Mouse (Mus musculus) heart, embryonic 10.5 days (tissue): ENCODE measurements around the gene Zfp385c. TPM values are rescaled to one million over a fixed set of nuclear protein-coding genes. Genes with fewer than 3 reads are reported as not detected.
A peak's percentile ranks its signal among the peaks of the same experiment; 100 is the strongest.

ENCODE experiments used
- DNase-seq: peaks from one replicate; pipeline ENCODE4 v3.0.0-alpha.2; 2017; ENCODE audit warnings: low spot score
- H3K27ac ChIP-seq: fragments of 300-500 bp; sonication (generic); 2 replicates; pipeline ENCODE4 v1.5.1; 2016; ENCODE audit warnings: mild to moderate bottlenecking
- H3K27me3 ChIP-seq: fragments of 300-500 bp; sonication (generic); 2 replicates; pipeline ENCODE4 v1.6.1; 2016; ENCODE audit warnings: mild to moderate bottlenecking; ENCODE audit not compliant: poor library complexity, insufficient read depth, severe bottlenecking
- H3K36me3 ChIP-seq: fragments of 300-500 bp; sonication (generic); 2 replicates; pipeline ENCODE4 v1.6.1; 2016; ENCODE audit warnings: mild to moderate bottlenecking, moderate library complexity
- H3K4me1 ChIP-seq: fragments of 300-500 bp; sonication (generic); 2 replicates; pipeline ENCODE4 v1.6.1; 2016; ENCODE audit warnings: mild to moderate bottlenecking
- H3K4me3 ChIP-seq: fragments of 300-500 bp; sonication (generic); 2 replicates; pipeline ENCODE4 v1.5.1; 2016; ENCODE audit warnings: mild to moderate bottlenecking, moderate library complexity
- H3K9me3 ChIP-seq: fragments of 300-500 bp; sonication (generic); 2 replicates; pipeline ENCODE4 v1.6.1; 2016; ENCODE audit warnings: mild to moderate bottlenecking, moderate library complexity
- WGBS: fragments of 180-500 bp; shearing (Covaris S2); methylation state at CpG from one replicate; pipeline ENCODE4 v1.1.7; 2016; 5-methylcytosine and 5-hydroxymethylcytosine counted together
- polyA plus RNA-seq: library from polyadenylated mRNA; unstranded; fragments of >200 nt; fragmentation: Nextera tagmentation; extraction: Ambion mirVana; gene quantifications from 2 replicates; pipeline ENCODE4 v1.2.1, GENCODE M21; 2016

Zfp385c gene
- polyA plus RNA-seq: 0.23 and 0.27 TPM in 2 replicates

DNA sequence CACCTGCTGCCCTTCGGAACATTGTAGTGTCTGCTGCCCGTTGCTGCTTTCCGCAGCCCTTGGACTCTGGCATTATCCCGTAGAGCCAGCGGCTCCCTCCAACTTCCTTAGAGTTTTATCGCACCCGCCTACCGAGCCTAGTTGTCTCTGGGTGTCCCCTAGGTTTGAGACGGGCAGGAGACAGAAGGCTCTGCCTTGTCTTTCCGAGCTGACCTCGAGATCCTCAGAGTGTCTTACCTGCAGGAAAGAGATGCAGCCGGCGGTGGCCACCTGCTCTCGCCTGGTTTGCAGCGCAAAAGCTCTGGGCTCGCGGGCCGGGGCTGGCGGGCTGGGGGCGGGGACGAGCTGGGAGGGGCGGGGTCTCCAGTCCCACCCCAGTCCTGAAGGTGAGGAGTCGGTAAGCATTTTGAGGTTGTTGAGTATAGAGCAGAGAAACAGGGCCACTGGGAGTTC, at the start of gene Zfp385c:
TSS of gene Zfp385c (minus strand) at position 292 of the 453 bp plus-strand sequence.
- no peak for DNase-seq
- Histone ChIP-seq H3K27ac (no peak within 1 kb of the TSS), H3K4me1 (peaks cover 19% of the 10 kb centered on the region), H3K27me3 (peaks cover 44% of the 10 kb centered on the region), H3K9me3 (no peaks in the 10 kb centered on the region), H3K4me3 (peak within 1 kb of the TSS; percentile 58), H3K36me3 (no peaks in the 10 kb centered on the region)
- 3% methylated on average over 23 of the region's 23 CpGs for WGBS

DNA sequence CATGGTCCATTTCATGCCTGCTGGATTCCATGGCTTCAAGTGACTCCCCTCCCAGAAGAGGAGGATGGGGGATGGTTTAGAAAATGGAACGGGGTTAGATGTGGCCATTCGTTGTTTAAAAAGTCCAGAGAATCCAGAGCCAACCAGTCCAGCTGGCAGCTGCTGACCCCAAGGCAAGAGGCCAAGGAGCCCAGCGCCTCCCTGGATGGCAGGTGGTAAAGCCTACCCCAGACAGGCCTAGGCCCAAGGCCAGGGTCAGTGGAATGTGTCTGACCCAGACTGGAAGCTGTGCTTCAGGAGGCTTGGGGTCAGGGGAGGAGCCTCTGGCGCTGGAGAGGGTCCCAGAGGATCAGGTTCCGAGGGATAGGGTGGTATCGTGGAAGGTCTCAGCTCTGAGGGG, 49.1 kb upstream of the Zfp385c start:
- WGBS: 66% methylated on average over 6 of the region's 6 CpGs
- no peaks in the 10 kb centered on the region for H3K9me3 ChIP-seq
- no peak overlapping the region for H3K27ac ChIP-seq
- DNase-seq: no peak
- no peaks in the 10 kb centered on the region for H3K36me3 ChIP-seq
- no peak overlapping the region for H3K4me3 ChIP-seq
- peaks cover 18% of the 10 kb centered on the region for H3K4me1 ChIP-seq
- peaks cover 39% of the 10 kb centered on the region for H3K27me3 ChIP-seq

DNA sequence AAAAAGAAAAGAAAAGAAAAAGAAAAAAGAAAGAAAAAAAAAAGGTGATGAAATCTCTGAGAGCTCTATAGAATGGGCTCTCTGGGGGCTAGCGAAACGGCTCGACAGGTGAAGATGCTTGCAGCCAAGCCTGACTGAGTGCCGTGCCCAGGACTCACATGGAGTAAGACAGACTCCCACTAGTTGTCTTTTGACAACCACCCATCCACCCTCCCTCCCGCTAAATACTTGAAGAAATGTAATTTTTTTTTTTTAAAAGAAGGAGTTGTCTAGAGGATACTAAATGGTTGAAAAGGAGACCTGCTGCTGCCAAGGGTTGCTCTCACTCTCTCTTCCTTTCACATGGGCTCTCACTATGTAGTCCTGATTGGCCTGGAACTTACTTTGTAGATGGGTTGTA, 46.5 kb upstream of the Zfp385c start:
- Histone ChIP-seq H3K4me1 (peaks cover 27% of the 10 kb centered on the region), H3K27ac (peak overlapping the region; percentile 92), H3K9me3 (no peaks in the 10 kb centered on the region), H3K27me3 (peaks cover 21% of the 10 kb centered on the region; the same call in 1 of the 2 replicates), H3K4me3 (peak overlapping the region; percentile 85), H3K36me3 (0 out of 2 replicates have a peak, but pooled peaks cover under 1% of the 10 kb centered on the region)
- no peak for DNase-seq
- 18% methylated on average over 5 of the region's 5 CpGs for WGBS

DNA sequence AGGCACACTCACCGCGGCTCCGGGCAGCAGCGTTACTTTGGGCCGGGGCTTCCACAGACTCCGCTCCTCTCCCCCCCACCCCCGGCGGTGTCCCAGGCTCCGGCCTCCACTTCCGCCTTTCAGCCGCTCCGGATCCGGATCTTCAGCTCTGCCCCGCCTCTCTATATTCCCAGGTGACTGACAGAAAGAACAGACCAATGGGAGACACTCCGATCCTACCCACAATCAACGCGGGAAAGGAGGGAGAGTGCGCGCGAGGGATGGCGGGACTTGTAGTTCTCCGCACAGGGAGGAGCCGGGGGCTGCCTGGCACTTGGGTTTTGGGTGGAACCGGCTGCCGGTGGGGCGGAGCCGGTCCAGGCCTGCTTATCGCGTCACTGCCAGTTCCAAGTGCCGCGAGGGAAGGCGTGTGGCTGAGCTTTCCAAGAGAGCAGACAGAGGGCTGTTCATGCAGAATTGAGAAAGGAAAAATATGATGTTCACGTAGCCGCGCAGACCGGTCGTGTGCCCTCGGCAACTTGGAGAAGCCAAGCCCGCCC, 45.9 kb upstream of the Zfp385c start, which contains the start of gene Rab5c:
TSS of gene Rab5c (minus strand) at position 150 of the 539 bp plus-strand sequence.
- peak within 1 kb of the TSS; percentile 92 for H3K27ac ChIP-seq
- peak; percentile 100 for DNase-seq
- H3K4me3 ChIP-seq: peak within 1 kb of the TSS; percentile 85
- peaks cover 6% of the 10 kb centered on the region; the same call in 1 of the 2 replicates for H3K36me3 ChIP-seq
- H3K27me3 ChIP-seq: peaks cover 18% of the 10 kb centered on the region; the same call in 1 of the 2 replicates
- H3K4me1 ChIP-seq: peaks cover 27% of the 10 kb centered on the region
- no peaks in the 10 kb centered on the region for H3K9me3 ChIP-seq
- WGBS: 1% methylated on average over 39 of the region's 39 CpGs

DNA sequence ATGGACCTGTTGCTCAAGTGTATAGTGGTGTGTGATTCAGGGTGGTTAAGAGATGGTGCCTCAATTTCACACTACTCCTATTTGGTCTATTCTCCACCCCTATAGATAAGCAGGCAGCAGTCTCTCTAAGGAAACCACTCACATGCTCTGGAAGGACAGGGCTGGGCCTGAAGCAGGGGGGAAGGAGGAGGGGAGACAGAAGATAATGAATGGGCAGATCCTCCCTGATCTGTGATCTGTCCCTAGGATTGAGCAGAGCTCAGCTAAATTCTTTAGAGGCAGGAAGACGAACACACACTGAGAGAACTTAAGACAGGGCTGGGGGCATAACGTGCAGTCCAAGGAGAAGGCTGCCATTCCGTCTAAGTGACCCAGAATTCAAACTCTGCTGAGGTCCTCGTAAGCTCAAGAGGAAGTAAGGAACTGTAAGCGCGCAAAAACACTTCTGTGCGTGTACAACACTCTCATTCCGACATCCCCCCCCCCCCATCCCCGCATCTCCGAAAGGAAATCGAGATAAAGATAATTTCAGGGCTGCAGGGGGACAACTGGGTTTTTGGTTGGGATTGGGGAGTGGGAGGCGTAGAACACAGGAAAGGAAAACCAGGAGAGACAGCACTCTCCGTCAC, 45.0 kb upstream of the Zfp385c start:
- Histone ChIP-seq H3K27ac (peak overlapping the region; percentile 92), H3K27me3 (peaks cover 17% of the 10 kb centered on the region; the same call in 1 of the 2 replicates), H3K9me3 (no peaks in the 10 kb centered on the region), H3K36me3 (peaks cover 13% of the 10 kb centered on the region), H3K4me1 (peaks cover 27% of the 10 kb centered on the region), H3K4me3 (peak overlapping the region; percentile 85)
- no peak for DNase-seq
- 1% methylated on average over 13 of the region's 13 CpGs for WGBS

- DNase-seq: no peak
- Histone ChIP-seq H3K27me3 (peaks cover 17% of the 10 kb centered on the region; the same call in 1 of the 2 replicates), H3K4me1 (peaks cover 27% of the 10 kb centered on the region), H3K4me3 (peak overlapping the region; percentile 85), H3K9me3 (no peaks in the 10 kb centered on the region), H3K27ac (peak overlapping the region; percentile 92; the same call in 1 of the 2 replicates), H3K36me3 (peaks cover 16% of the 10 kb centered on the region)
- WGBS: 66% methylated on average over 4 of the region's 4 CpGs
These were observed 44.5 kb upstream of the Zfp385c start for GRCm38 (mm10) chr11:100736746-100737080.

DNA sequence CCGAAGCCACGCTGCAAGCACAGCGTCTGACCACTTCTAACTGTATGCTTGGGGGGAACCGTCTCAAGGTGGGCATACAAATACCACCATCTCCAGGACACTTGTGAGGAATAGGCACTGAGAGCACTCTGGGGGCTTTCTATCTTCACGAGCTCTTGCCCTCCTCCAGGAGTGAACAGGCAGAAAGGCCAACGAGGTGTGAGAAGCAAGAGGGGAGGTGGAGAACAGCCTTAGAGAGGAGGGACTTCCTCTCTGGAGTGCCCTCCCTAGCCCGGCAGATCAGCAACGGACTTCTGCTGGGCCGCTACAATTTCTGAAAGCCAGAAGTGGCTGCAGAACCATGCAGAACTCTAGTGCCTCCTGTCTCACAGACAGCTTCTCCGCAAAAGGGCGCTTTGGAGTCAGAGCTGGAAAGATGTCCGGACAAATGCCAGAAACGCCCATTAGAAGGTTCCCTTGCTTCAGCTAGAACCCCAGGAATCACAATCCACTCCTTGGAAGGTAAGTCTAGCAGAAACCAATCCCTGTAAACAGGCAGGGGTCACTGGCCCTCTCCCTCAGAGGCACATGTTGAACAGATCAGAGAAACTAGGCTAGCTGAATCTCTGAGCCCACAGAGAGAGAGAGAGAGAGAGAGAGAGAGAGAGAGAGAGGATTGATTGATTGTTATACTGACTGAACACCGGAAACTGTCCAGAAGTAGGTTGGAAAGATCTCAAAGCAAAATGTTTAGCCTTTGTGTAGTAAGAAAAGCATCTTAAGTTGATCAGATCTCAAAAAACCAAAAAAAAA, 43.9 kb upstream of the Zfp385c start:
- peaks cover 27% of the 10 kb centered on the region for H3K4me1 ChIP-seq
- 66% methylated on average over 14 of the region's 14 CpGs for WGBS
- DNase-seq: no peak
- H3K4me3 ChIP-seq: peak overlapping the region; percentile 85
- peaks cover 16% of the 10 kb centered on the region for H3K36me3 ChIP-seq
- peaks cover 11% of the 10 kb centered on the region; the same call in 1 of the 2 replicates for H3K27me3 ChIP-seq
- no peaks in the 10 kb centered on the region for H3K9me3 ChIP-seq
- peak overlapping the region; percentile 1; the same call in 1 of the 2 replicates for H3K27ac ChIP-seq

- Histone ChIP-seq H3K27ac (peak overlapping the region; percentile 1; the same call in 1 of the 2 replicates), H3K36me3 (peaks cover 16% of the 10 kb centered on the region), H3K4me1 (peaks cover 31% of the 10 kb centered on the region), H3K27me3 (0 out of 2 replicates have a peak, but pooled peaks cover 6% of the 10 kb centered on the region), H3K9me3 (no peaks in the 10 kb centered on the region), H3K4me3 (peak overlapping the region; percentile 85)
- 87% methylated on average over 9 of the region's 9 CpGs for WGBS
- no peak for DNase-seq
These were observed 43.0 kb upstream of the Zfp385c start for GRCm38 (mm10) chr11:100735134-100735865.

GRCm38 (mm10) chr11:100730477-100731205, 38.4 kb upstream of the Zfp385c start:
- 87% methylated on average over 6 of the region's 6 CpGs for WGBS
- peaks cover 32% of the 10 kb centered on the region for H3K36me3 ChIP-seq
- H3K27me3 ChIP-seq: no peaks in the 10 kb centered on the region
- peaks cover 11% of the 10 kb centered on the region; the same call in 1 of the 2 replicates for H3K4me1 ChIP-seq
- H3K27ac ChIP-seq: no peak overlapping the region
- no peaks in the 10 kb centered on the region for H3K9me3 ChIP-seq
- H3K4me3 ChIP-seq: no peak overlapping the region
- no peak for DNase-seq

DNA sequence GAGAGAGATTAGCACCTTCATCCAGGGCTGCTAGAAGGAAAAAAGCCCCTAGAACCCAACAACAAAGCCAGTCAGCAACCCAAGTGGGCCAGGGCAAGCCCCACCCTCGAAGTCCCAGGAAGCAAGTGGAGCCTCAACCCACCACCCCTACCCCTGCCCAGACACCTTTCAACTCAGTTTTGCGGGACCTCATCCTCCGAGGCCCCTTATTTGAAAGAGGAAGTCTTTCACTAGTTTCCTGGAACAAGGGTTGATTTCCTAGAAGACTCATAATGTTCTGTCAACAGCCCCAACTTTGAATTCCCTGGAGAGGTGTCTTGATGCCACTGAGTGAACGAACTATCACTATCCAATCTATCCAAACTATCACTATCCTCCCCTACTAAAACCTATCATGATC, 37.7 kb upstream of the Zfp385c start:
- H3K27ac ChIP-seq: no peak overlapping the region
- H3K4me1 ChIP-seq: peaks cover 12% of the 10 kb centered on the region
- peaks cover 32% of the 10 kb centered on the region for H3K36me3 ChIP-seq
- H3K27me3 ChIP-seq: no peaks in the 10 kb centered on the region
- H3K4me3 ChIP-seq: no peak overlapping the region
- H3K9me3 ChIP-seq: no peaks in the 10 kb centered on the region
- no peak for DNase-seq
- WGBS: 85% methylated on average over 4 of the region's 4 CpGs

GRCm38 (mm10) chr11:100728601-100729000, 36.3 kb upstream of the Zfp385c start:
- Histone ChIP-seq H3K36me3 (peaks cover 30% of the 10 kb centered on the region), H3K4me3 (no peak overlapping the region), H3K4me1 (peaks cover 20% of the 10 kb centered on the region), H3K27me3 (no peaks in the 10 kb centered on the region), H3K27ac (no peak overlapping the region), H3K9me3 (no peaks in the 10 kb centered on the region)
- WGBS: 84% methylated on average over 6 of the region's 6 CpGs
- no peak for DNase-seq

GRCm38 (mm10) chr11:100727201-100727600, 34.9 kb upstream of the Zfp385c start:
- no peak overlapping the region for H3K27ac ChIP-seq
- H3K27me3 ChIP-seq: no peaks in the 10 kb centered on the region
- peaks cover 30% of the 10 kb centered on the region for H3K4me1 ChIP-seq
- H3K36me3 ChIP-seq: peaks cover 20% of the 10 kb centered on the region
- H3K4me3 ChIP-seq: no peak overlapping the region
- WGBS: 95% methylated on average over 3 of the region's 3 CpGs
- no peaks in the 10 kb centered on the region for H3K9me3 ChIP-seq
- no peak for DNase-seq
